Mouse (Mus musculus) lung, adult 2 months (tissue): ENCODE data around the gene Aldh1a3.

Experiments used
- CTCF ChIP-seq: fragments of 200-500 bp; IDR thresholded peaks from 2 replicates; pipeline ENCODE4 v1.5.1; 2011; ENCODE audit warnings: mild to moderate bottlenecking, low read length, control low read depth; ENCODE audit not compliant: insufficient read depth
- POLR2A ChIP-seq: fragments of 200-500 bp; IDR thresholded peaks from 2 replicates; pipeline ENCODE4 v1.6.1; 2011; ENCODE audit warnings: low read depth, mild to moderate bottlenecking, control low read depth, low read length, borderline replicate concordance; ENCODE audit errors: extremely low read depth

DNA sequence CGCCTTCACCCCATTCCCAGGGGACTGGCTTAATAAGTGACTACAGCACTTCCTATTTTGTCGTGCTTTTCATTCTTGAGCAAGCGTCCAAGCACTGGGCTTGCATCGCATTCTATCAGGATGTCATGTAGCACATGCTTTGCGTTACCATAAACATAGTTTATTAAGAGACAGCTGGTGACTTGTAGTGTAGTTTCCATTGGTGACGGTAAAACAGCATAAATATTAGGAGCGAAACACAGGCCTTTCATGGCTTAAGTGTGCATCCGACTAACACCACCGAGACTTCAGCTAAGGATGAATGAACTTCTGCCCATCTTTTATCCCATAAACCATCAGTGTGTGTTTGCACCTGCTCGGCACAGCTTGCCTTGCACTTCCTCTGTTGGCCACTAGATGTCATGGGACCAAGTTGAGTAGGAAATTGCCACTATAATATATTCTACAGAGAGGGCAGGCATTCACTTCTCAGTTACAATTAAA, 7.2 kb upstream of the Aldh1a3 start:
- peak; percentile 96 for TF ChIP-seq CTCF
- no peak for TF ChIP-seq POLR2A
